Mouse (Mus musculus): Measurements from ENCODE around the gene Med29. TPM values are rescaled to one million over a fixed set of nuclear protein-coding genes. Genes with fewer than 3 reads are reported as not detected.
A peak's percentile ranks its signal among the peaks of the same experiment; 100 is the strongest.

The Med29 gene
- total and polyA plus RNA-seq, 3 experiments: 31.1 to 39.6 TPM; not detected in 1

- Histone ChIP-seq H3K9ac (ENCODE audit: control insufficient read depth, low read depth, low read length, poor library complexity, severe bottlenecking) (no peak overlapping the region), H3K27ac (ENCODE audit: control insufficient read depth, low read depth, low read length) (no peak overlapping the region), H3K4me3 (ENCODE audit: control insufficient read depth in 1 of 2, insufficient read depth in 1 of 2, low read depth in 2 of 2, low read length in 2 of 2) (no peak overlapping the region), H3K9me3 (replicated peaks; ENCODE audit: insufficient read depth, low read length) (no peaks in the 10 kb centered on the region), H3K4me1 (ENCODE audit: control insufficient read depth in 1 of 2, insufficient read depth in 2 of 2, low read length in 2 of 2) (no peaks in the 10 kb centered on the region), H3K27me3 (ENCODE audit: control insufficient read depth in 1 of 2, insufficient read depth in 2 of 2, low read length in 2 of 2) (no peaks in the 10 kb centered on the region), H3K79me2 (ENCODE audit: control insufficient read depth, insufficient read depth, low read length, poor library complexity) (peaks cover 8% of the 10 kb centered on the region), H3K36me3 (ENCODE audit: control insufficient read depth in 1 of 2, insufficient read depth in 2 of 2, low read length in 2 of 2) (peaks cover 0 to 8% of the 10 kb centered on the region in 2 experiments; a peak in 2 of 4 replicates)
- peak; percentile 63 for DNase-seq (ENCODE audit: low read depth, low spot score)
- TF ChIP-seq CHD2 (IDR thresholded peaks at IDR 0.05; ENCODE audit: low read length): no peak
- TF ChIP-seq ZC3H11A (IDR thresholded peaks at IDR 0.05; ENCODE audit: low read depth, low read length): 0 out of 2 replicates have a peak, but pooled peaks have one; percentile 1
- TF ChIP-seq SMC3 (IDR thresholded peaks at IDR 0.05; ENCODE audit: low read depth, low read length): peak; percentile 47
- no peak for TF ChIP-seq EP300 (IDR thresholded peaks at IDR 0.05; ENCODE audit: low read depth in 1 of 2, low read length in 2 of 2)
- TF ChIP-seq CTCF (IDR thresholded peaks at IDR 0.05 in 2 of 3, conservative IDR thresholded peaks at IDR 0.05 in 1 of 3; ENCODE audit: control insufficient read depth in 1 of 3, insufficient read depth in 1 of 3, low read depth in 2 of 3, low read length in 3 of 3, poor library complexity in 1 of 3, severe bottlenecking in 1 of 3): peak in 2 of 3 experiments; percentile 27 to 47; a peak in 4 of 6 replicates
- TF ChIP-seq RAD21 (IDR thresholded peaks at IDR 0.05; ENCODE audit: low read depth, low read length): peak; percentile 35
Observed at GRCm38 (mm10) chr7:28398000-28398399, 5.5 kb upstream of the Med29 start.

- Histone ChIP-seq H3K79me2 (ENCODE audit: control insufficient read depth, insufficient read depth, low read length, poor library complexity) (peaks cover 19% of the 10 kb centered on the region), H3K27ac (ENCODE audit: control insufficient read depth, low read depth, low read length) (no peak overlapping the region), H3K36me3 (ENCODE audit: control insufficient read depth in 1 of 2, insufficient read depth in 2 of 2, low read length in 2 of 2) (peaks cover 4 to 6% of the 10 kb centered on the region in 2 experiments; a peak in 2 of 4 replicates), H3K4me1 (ENCODE audit: control insufficient read depth in 1 of 2, insufficient read depth in 2 of 2, low read length in 2 of 2) (peaks cover 0 to 4% of the 10 kb centered on the region in 2 experiments; a peak in 1 of 4 replicates), H3K27me3 (ENCODE audit: control insufficient read depth in 1 of 2, insufficient read depth in 2 of 2, low read length in 2 of 2) (no peaks in the 10 kb centered on the region), H3K9ac (ENCODE audit: control insufficient read depth, low read depth, low read length, poor library complexity, severe bottlenecking) (no peak overlapping the region), H3K4me3 (ENCODE audit: control insufficient read depth in 1 of 2, insufficient read depth in 1 of 2, low read depth in 2 of 2, low read length in 2 of 2) (no peak overlapping the region), H3K9me3 (replicated peaks; ENCODE audit: insufficient read depth, low read length) (no peaks in the 10 kb centered on the region)
- TF ChIP-seq POLR2AphosphoS2 (IDR thresholded peaks at IDR 0.05; ENCODE audit: low read length): no peak
- TF ChIP-seq ELF1 (IDR thresholded peaks at IDR 0.05; ENCODE audit: low read depth, low read length): no peak
- TF ChIP-seq MXI1 (IDR thresholded peaks at IDR 0.05; ENCODE audit: low read depth, low read length): no peak
- no peak for TF ChIP-seq POLR2A (IDR thresholded peaks at IDR 0.05; ENCODE audit: control insufficient read depth in 1 of 2, insufficient read depth in 1 of 2, low read depth in 1 of 2, low read length in 2 of 2, poor library complexity in 1 of 2)
- no peak for TF ChIP-seq RCOR1 (IDR thresholded peaks at IDR 0.05; ENCODE audit: low read depth, low read length)
- no peak for TF ChIP-seq ZNF384 (IDR thresholded peaks at IDR 0.05; ENCODE audit: low read depth, low read length)
- no peak for TF ChIP-seq MAX (IDR thresholded peaks at IDR 0.05; ENCODE audit: low read length)
- no peak for TF ChIP-seq UBTF (IDR thresholded peaks at IDR 0.05; ENCODE audit: borderline replicate concordance, insufficient read depth, low read depth, low read length)
- TF ChIP-seq ZKSCAN1 (IDR thresholded peaks at IDR 0.05; ENCODE audit: low read depth, low read length): no peak
- no peak for TF ChIP-seq ZC3H11A (IDR thresholded peaks at IDR 0.05; ENCODE audit: low read depth, low read length)
- TF ChIP-seq GATA1 (IDR thresholded peaks at IDR 0.05; ENCODE audit: low read depth, low read length): no peak
- TF ChIP-seq MYC (IDR thresholded peaks at IDR 0.05; ENCODE audit: low read depth, low read length): no peak
- no peak for TF ChIP-seq HCFC1 (IDR thresholded peaks at IDR 0.05; ENCODE audit: low read depth, low read length)
- TF ChIP-seq CHD1 (IDR thresholded peaks at IDR 0.05; ENCODE audit: low read depth, low read length): no peak
- TF ChIP-seq GABPA (IDR thresholded peaks at IDR 0.05; ENCODE audit: low read depth, low read length): no peak
- TF ChIP-seq SMC3 (IDR thresholded peaks at IDR 0.05; ENCODE audit: low read depth, low read length): no peak
- no peak for TF ChIP-seq E2F4 (IDR thresholded peaks at IDR 0.05; ENCODE audit: borderline replicate concordance, low read depth, low read length)
- no peak for TF ChIP-seq MAZ (IDR thresholded peaks at IDR 0.05; ENCODE audit: low read depth, low read length)
- no peak for DNase-seq (ENCODE audit: low read depth, low spot score)
Observed at GRCm38 (mm10) chr7:28395425-28395824, 2.9 kb upstream of the Med29 start.
